Mouse (Mus musculus) MEL (cell line): Measurements from ENCODE around the gene Zfp654. TPM values are rescaled to one million over a fixed set of nuclear protein-coding genes. Genes with fewer than 3 reads are reported as not detected.

Experiments
- DNase-seq: peaks from one replicate; pipeline ENCODE4 v3.0.0; 2011; ENCODE audit warnings: low read depth, low spot score
- H3K27ac ChIP-seq: 2 replicates; pipeline ENCODE4 v1.5.1; 2012; ENCODE audit warnings: low read depth, mild to moderate bottlenecking, control low read depth, low read length, moderate library complexity; ENCODE audit not compliant: control insufficient read depth
- H3K27me3 ChIP-seq, 2 experiments: fragments of 150-350 bp in 1 of 2; sonication (generic) in 1 of 2; 2 replicates each; pipeline ENCODE4 v1.6.1; 2012; ENCODE audit warnings: low read length in 2 of 2, mild to moderate bottlenecking in 2 of 2, improper control_type of control experiment in 1 of 2, moderate library complexity in 1 of 2; ENCODE audit not compliant: insufficient read depth in 2 of 2, control insufficient read depth in 1 of 2
- H3K36me3 ChIP-seq, 2 experiments: 2 replicates each; pipeline ENCODE4 v1.6.1; 2012 to 2014; ENCODE audit warnings: low read length in 2 of 2, improper control_type of control experiment in 1 of 2, inconsistent platforms in 1 of 2, mild to moderate bottlenecking in 1 of 2; ENCODE audit not compliant: insufficient read depth in 2 of 2, control insufficient read depth in 1 of 2
- H3K4me1 ChIP-seq, 2 experiments: fragments of 150-350 bp in 1 of 2; sonication (generic) in 1 of 2; 2 replicates each; pipeline ENCODE4 v1.6.1; 2012; ENCODE audit warnings: low read length in 2 of 2, improper control_type of control experiment in 1 of 2, mild to moderate bottlenecking in 1 of 2; ENCODE audit not compliant: insufficient read depth in 2 of 2, control insufficient read depth in 1 of 2
- H3K4me3 ChIP-seq, 2 experiments: fragments of 150-350 bp in 1 of 2; sonication (generic) in 1 of 2; 2 replicates each; pipeline ENCODE4 v1.5.1; 2012; ENCODE audit warnings: low read depth in 2 of 2, low read length in 2 of 2, mild to moderate bottlenecking in 2 of 2, moderate library complexity in 2 of 2, control low read depth in 1 of 2, improper control_type of control experiment in 1 of 2; ENCODE audit not compliant: control insufficient read depth in 1 of 2, insufficient read depth in 1 of 2
- H3K79me2 ChIP-seq: 2 replicates; pipeline ENCODE4 v1.6.1; 2012; ENCODE audit warnings: mild to moderate bottlenecking, low read length, moderate library complexity; ENCODE audit not compliant: control insufficient read depth, poor library complexity, insufficient read depth
- H3K9ac ChIP-seq: 2 replicates; pipeline ENCODE4 v1.6.1; 2012; ENCODE audit warnings: low read depth, mild to moderate bottlenecking, control low read depth, low read length, moderate library complexity; ENCODE audit not compliant: control insufficient read depth, poor library complexity, severe bottlenecking
- H3K9me3 ChIP-seq: fragments of 150-350 bp; sonication (generic); replicated peaks from 2 replicates; pipeline ENCODE4 v1.6.1; 2012; ENCODE audit warnings: mild to moderate bottlenecking, low read length, improper control_type of control experiment, moderate library complexity; ENCODE audit not compliant: insufficient read depth
- CTCF ChIP-seq, 3 experiments: IDR thresholded peaks in 2 of 3; conservative IDR thresholded peaks in 1 of 3; 2 replicates each; pipeline ENCODE4 v1.5.1; 2011 to 2012; ENCODE audit warnings: low read length in 3 of 3, low read depth in 2 of 3, mild to moderate bottlenecking in 2 of 3, improper control_type of control experiment in 1 of 3, inconsistent platforms in 1 of 3, mixed read lengths in 1 of 3, moderate library complexity in 1 of 3; ENCODE audit not compliant: control insufficient read depth in 1 of 3, insufficient read depth in 1 of 3, poor library complexity in 1 of 3, severe bottlenecking in 1 of 3
- E2F4 ChIP-seq: IDR thresholded peaks from 2 replicates; pipeline ENCODE4 v1.6.1; 2011; ENCODE audit warnings: low read depth, low read length, improper control_type of control experiment, borderline replicate concordance
- ELF1 ChIP-seq: IDR thresholded peaks from 2 replicates; pipeline ENCODE4 v1.6.1; 2014; ENCODE audit warnings: low read depth, mild to moderate bottlenecking, inconsistent platforms, low read length, improper control_type of control experiment, moderate library complexity
- EP300 ChIP-seq, 2 experiments: IDR thresholded peaks; 2 replicates each; pipeline ENCODE4 v1.6.1; 2011; ENCODE audit warnings: improper control_type of control experiment in 2 of 2, low read length in 2 of 2, low read depth in 1 of 2, mild to moderate bottlenecking in 1 of 2
- ETS1 ChIP-seq: IDR thresholded peaks from 2 replicates; pipeline ENCODE4 v1.6.1; 2012; ENCODE audit warnings: low read depth, mild to moderate bottlenecking, inconsistent platforms, low read length, improper control_type of control experiment, moderate library complexity
- GATA1 ChIP-seq: IDR thresholded peaks from 2 replicates; pipeline ENCODE4 v1.6.1; 2011; ENCODE audit warnings: low read depth, low read length, improper control_type of control experiment
- MAX ChIP-seq: IDR thresholded peaks from 2 replicates; pipeline ENCODE4 v1.6.1; 2011; ENCODE audit warnings: low read length, improper control_type of control experiment
- MAZ ChIP-seq: IDR thresholded peaks from 2 replicates; pipeline ENCODE4 v1.6.1; 2012; ENCODE audit warnings: low read depth, mild to moderate bottlenecking, inconsistent platforms, low read length, improper control_type of control experiment
- MEF2A ChIP-seq: IDR thresholded peaks from 2 replicates; pipeline ENCODE4 v1.6.1; 2014; ENCODE audit warnings: low read depth, mild to moderate bottlenecking, inconsistent platforms, low read length, improper control_type of control experiment; ENCODE audit not compliant: poor library complexity, insufficient replicate concordance, severe bottlenecking; ENCODE audit errors: extremely low read depth
- MXI1 ChIP-seq: IDR thresholded peaks from 2 replicates; pipeline ENCODE4 v1.6.1; 2011; ENCODE audit warnings: mild to moderate bottlenecking, low read depth, low read length, improper control_type of control experiment
- MYB ChIP-seq: IDR thresholded peaks from 2 replicates; pipeline ENCODE4 v1.6.1; 2011; ENCODE audit warnings: mild to moderate bottlenecking, low read depth, low read length, improper control_type of control experiment
- POLR2A ChIP-seq, 2 experiments: IDR thresholded peaks; 2 replicates each; pipeline ENCODE4 v1.6.1; 2011 to 2012; ENCODE audit warnings: low read length in 2 of 2, mild to moderate bottlenecking in 2 of 2, control low read depth in 1 of 2, improper control_type of control experiment in 1 of 2, low read depth in 1 of 2, moderate library complexity in 1 of 2; ENCODE audit not compliant: control insufficient read depth in 1 of 2, insufficient read depth in 1 of 2, poor library complexity in 1 of 2
- RAD21 ChIP-seq: IDR thresholded peaks from 2 replicates; pipeline ENCODE4 v1.6.1; 2011; ENCODE audit warnings: mild to moderate bottlenecking, low read depth, low read length, improper control_type of control experiment
- SIN3A ChIP-seq: IDR thresholded peaks from 2 replicates; pipeline ENCODE4 v1.6.1; 2012; ENCODE audit warnings: low read length, improper control_type of control experiment, inconsistent platforms
- SMC3 ChIP-seq: IDR thresholded peaks from 2 replicates; pipeline ENCODE4 v1.6.1; 2011; ENCODE audit warnings: low read depth, low read length, improper control_type of control experiment
- TAL1 ChIP-seq: IDR thresholded peaks from 2 replicates; pipeline ENCODE4 v1.6.1; 2012; ENCODE audit warnings: mild to moderate bottlenecking, inconsistent platforms, low read length, moderate library complexity, mixed read lengths
- TCF12 ChIP-seq: IDR thresholded peaks from 2 replicates; pipeline ENCODE4 v1.6.1; 2014; ENCODE audit warnings: low read depth, mild to moderate bottlenecking, inconsistent platforms, low read length, improper control_type of control experiment, moderate library complexity
- UBTF ChIP-seq: IDR thresholded peaks from 2 replicates; pipeline ENCODE4 v1.6.1; 2012; ENCODE audit warnings: low read depth, mild to moderate bottlenecking, inconsistent platforms, low read length, improper control_type of control experiment, moderate library complexity, borderline replicate concordance; ENCODE audit not compliant: insufficient read depth
- ZC3H11A ChIP-seq: IDR thresholded peaks from 2 replicates; pipeline ENCODE4 v1.6.1; 2012; ENCODE audit warnings: low read depth, mild to moderate bottlenecking, inconsistent platforms, low read length, improper control_type of control experiment
- ZKSCAN1 ChIP-seq: IDR thresholded peaks from 2 replicates; pipeline ENCODE4 v1.6.1; 2012; ENCODE audit warnings: low read depth, mild to moderate bottlenecking, inconsistent platforms, low read length, improper control_type of control experiment, moderate library complexity
- ZMIZ1 ChIP-seq: IDR thresholded peaks from 2 replicates; pipeline ENCODE4 v1.6.1; 2012; ENCODE audit warnings: low read depth, mild to moderate bottlenecking, inconsistent platforms, low read length, improper control_type of control experiment, moderate library complexity
- ZNF384 ChIP-seq: IDR thresholded peaks from 2 replicates; pipeline ENCODE4 v1.6.1; 2012; ENCODE audit warnings: low read depth, mild to moderate bottlenecking, inconsistent platforms, low read length, improper control_type of control experiment
- polyA plus RNA-seq, 2 experiments: library from polyadenylated mRNA; stranded (reverse) in 1 of 2; unstranded in 1 of 2; fragments of >175 nt in 1 of 2; fragments of >200 nt in 1 of 2; gene quantifications; 2 replicates each; pipeline versions ENCODE4 v1.2.1 to v1.2.4; 2012; ENCODE audit warnings: low replicate concordance in 2 of 2, low read depth in 1 of 2; ENCODE audit not compliant: insufficient read length in 2 of 2, insufficient read depth in 1 of 2, missing spikeins in 1 of 2
- total RNA-seq: library from RNA; depleted of rRNA; stranded (reverse); fragments of 300-350 nt; gene quantifications from 2 replicates; pipeline ENCODE4 v1.2.3, GENCODE M21; 2012

Gene Zfp654
- total and polyA plus RNA-seq, 3 experiments, result 5.0 to 61.6 (median 6.9) TPM

GRCm38 (mm10) chr16:64899084-64899483, 47.6 kb upstream of the Zfp654 start:
- peak; percentile 54 for DNase-seq

DNA sequence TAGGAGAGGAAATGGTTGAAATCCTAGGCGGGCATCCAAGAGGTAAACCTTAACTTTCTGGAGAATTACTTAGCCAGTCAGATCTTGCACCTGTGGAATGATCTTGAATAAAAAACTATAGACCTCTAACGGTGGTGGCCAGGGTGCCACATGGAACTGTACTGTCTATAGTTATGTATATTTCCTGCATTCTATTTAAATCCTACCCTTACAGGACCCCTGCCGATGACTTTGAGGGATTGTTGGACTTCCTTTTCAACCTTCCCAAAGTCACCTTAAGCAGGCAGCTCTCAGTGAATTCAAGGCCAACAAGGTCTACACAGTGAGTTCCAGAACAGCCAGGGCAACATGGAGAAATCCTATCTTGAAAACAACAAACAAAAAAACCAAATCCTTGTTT, 38.0 kb upstream of the Zfp654 start:
- no peak overlapping the region for H3K27ac ChIP-seq
- TF ChIP-seq ZNF384 (no peak), SIN3A (no peak), MYB (no peak), EP300 (IDR thresholded peaks at IDR 0.05; ENCODE audit: low read depth in 1 of 2, low read length in 2 of 2) (no peak), MAX (no peak), ELF1 (no peak), ZMIZ1 (no peak), GATA1 (no peak), MAZ (no peak), UBTF (no peak), ETS1 (no peak)
- no peaks in the 10 kb centered on the region for H3K27me3 ChIP-seq
- no peak overlapping the region for H3K4me3 ChIP-seq
- H3K36me3 ChIP-seq, result peaks cover 0 to 8% of the 10 kb centered on the region in 2 experiments; a peak in 2 of 4 replicates
- DNase-seq, result no peak
- H3K9me3 ChIP-seq, result no peaks in the 10 kb centered on the region
- no peak overlapping the region for H3K9ac ChIP-seq
- H3K4me1 ChIP-seq, result peaks cover 2 to 3% of the 10 kb centered on the region in 2 experiments; a peak in 3 of 4 replicates
- no peaks in the 10 kb centered on the region for H3K79me2 ChIP-seq

More at GRCm38 (mm10) chr16:64899084-64899483, 47.6 kb upstream of the Zfp654 start:
- no peak for TF ChIP-seq MXI1
- peak; percentile 61 for TF ChIP-seq RAD21
- TF ChIP-seq CTCF (IDR thresholded peaks at IDR 0.05 in 2 of 3, conservative IDR thresholded peaks at IDR 0.05 in 1 of 3; ENCODE audit: control insufficient read depth in 1 of 3, insufficient read depth in 1 of 3, low read depth in 2 of 3, low read length in 3 of 3, poor library complexity in 1 of 3, severe bottlenecking in 1 of 3), result peak; percentile 32 to 64 (median 55)
- no peak for TF ChIP-seq E2F4
- no peak for TF ChIP-seq TAL1
- no peak for TF ChIP-seq ZKSCAN1
- no peak for TF ChIP-seq MEF2A
- TF ChIP-seq GATA1, result no peak
- TF ChIP-seq ZMIZ1, result no peak
- peak; percentile 71 for TF ChIP-seq SMC3
- TF ChIP-seq POLR2A (IDR thresholded peaks at IDR 0.05; ENCODE audit: control insufficient read depth in 1 of 2, insufficient read depth in 1 of 2, low read depth in 1 of 2, low read length in 2 of 2, poor library complexity in 1 of 2), result no peak
- TF ChIP-seq TCF12, result no peak
- TF ChIP-seq ZC3H11A, result peak; percentile 57
- no peak for TF ChIP-seq EP300 (IDR thresholded peaks at IDR 0.05; ENCODE audit: low read depth in 1 of 2, low read length in 2 of 2)
- no peak for TF ChIP-seq UBTF
- Histone ChIP-seq H3K27ac (no peak overlapping the region), H3K79me2 (no peaks in the 10 kb centered on the region), H3K9me3 (no peaks in the 10 kb centered on the region), H3K4me3 (no peak overlapping the region), H3K4me1 (peaks cover 0 to 2% of the 10 kb centered on the region in 2 experiments; a peak in 2 of 4 replicates), H3K27me3 (no peaks in the 10 kb centered on the region), H3K36me3 (no peaks in the 10 kb centered on the region), H3K9ac (no peak overlapping the region)
